Mouse (Mus musculus): Measurements from ENCODE around the gene Atg4a.

Atg4a gene

DNA sequence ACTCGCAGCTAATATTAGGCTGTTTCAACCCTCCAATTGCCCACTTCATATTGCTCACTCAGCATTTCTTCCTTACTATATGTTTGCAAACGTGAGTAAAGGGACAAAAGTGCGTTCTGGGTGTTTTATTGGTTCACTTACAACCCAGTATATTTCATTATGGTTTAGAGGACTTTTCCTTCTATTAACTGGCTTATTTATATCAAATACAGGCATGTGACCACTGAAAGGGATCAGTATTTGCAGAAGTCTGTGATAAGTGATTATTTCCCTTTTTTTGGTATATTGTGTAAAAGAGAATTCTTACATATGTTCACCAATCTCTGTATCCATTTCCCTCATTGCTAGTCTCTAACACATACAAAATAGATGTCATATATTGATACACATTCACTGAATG, 203.7 kb downstream of the Atg4a start:
- no peak for DNase-seq (ENCODE audit: low spot score)

GRCm38 (mm10) chrX:141165067-141165466, 208.4 kb downstream of the Atg4a start:
- DNase-seq (ENCODE audit: low spot score), result no peak

DNA sequence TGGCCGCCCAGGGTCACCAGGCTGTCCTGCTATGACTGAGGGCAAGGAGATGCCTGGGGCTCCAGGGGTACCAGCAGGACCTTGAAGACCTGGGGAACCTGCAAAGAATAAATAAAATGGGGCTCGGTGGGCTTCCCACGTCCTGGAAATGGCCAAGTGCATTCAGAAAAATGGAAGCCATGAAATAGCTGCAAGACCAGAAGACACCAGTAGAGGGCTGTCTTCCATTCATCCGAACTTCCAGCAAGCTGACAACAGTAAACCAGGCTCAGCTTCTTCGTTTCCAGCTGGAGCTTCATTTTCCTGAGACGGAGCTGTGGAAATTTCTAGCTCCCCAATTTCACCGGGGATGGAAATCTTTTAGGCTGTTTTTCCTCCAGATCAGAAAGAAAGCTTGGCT, 218.6 kb downstream of the Atg4a start:
- DNase-seq (ENCODE audit: low spot score), result peak; percentile 12

DNA sequence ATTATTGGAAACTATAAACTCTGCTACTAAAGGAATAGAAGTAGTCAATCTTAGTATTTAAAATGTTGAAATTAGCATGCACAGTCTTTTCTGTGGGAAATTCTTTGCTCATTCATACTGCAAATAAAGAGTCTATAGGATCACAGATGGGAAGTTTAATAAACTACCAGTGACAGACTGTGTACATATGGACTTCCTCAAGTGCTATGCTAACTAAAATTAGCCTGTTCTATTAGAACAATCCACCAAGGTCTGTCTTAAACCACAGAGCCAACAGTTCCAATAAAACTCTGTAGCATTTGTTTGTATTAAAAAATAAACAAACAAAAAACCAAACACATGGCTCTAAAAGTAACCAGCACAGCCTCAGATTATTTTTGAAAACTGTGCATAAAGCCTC, 238.3 kb downstream of the Atg4a start:
- no peak for DNase-seq (ENCODE audit: low spot score)

DNA sequence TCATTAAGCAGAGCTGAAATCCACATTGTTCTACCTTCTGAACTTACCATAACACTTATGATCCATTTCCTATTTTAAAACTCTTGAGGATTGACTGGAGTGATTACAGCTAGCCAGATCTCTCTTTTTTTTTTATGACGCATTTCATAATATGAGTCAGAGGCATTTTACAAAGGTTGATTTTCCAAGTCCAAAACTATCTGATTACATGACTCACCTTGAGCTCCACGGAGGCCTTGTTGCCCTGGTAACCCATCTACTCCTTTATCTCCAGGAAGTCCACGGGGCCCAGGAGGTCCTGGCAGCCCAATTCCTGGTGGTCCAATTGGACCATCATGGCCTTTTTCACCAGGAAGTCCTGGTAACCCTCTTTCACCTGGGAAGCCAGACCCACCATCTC, 242.3 kb downstream of the Atg4a start:
- no peak for DNase-seq (ENCODE audit: low spot score)

DNA sequence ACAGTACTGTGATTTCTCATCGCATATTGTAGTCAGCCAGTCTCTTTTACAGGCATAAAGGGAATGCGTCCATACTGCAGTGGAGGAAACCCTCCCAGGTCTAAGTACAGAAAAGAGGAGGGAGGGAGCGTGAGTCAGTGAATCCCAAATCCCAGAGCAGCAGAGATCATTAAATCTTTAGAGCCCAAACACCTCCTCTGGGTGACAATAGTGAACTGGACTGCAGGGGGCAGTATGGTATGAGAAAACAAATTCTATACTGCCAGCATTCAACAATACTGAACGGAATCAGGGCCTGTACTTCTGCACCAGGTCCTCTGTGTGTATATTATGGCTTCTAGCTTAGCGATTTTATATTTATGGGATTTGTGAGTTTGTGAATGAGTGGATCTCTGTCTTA, 256.1 kb downstream of the Atg4a start:
- peak; percentile 51 for DNase-seq (ENCODE audit: low spot score)

All from urinary bladder, postnatal 14 days (tissue).